Mouse (Mus musculus): ENCODE measurements around the gene Rnf223.

The Rnf223 gene

GRCm38 (mm10) chr4:156108606-156109546 is 21.4 kb upstream of the Rnf223 start:
- TF ChIP-seq GATA4 (IDR thresholded peaks at IDR 0.05; ENCODE audit: insufficient replicate concordance, low read length) = no peak

DNA sequence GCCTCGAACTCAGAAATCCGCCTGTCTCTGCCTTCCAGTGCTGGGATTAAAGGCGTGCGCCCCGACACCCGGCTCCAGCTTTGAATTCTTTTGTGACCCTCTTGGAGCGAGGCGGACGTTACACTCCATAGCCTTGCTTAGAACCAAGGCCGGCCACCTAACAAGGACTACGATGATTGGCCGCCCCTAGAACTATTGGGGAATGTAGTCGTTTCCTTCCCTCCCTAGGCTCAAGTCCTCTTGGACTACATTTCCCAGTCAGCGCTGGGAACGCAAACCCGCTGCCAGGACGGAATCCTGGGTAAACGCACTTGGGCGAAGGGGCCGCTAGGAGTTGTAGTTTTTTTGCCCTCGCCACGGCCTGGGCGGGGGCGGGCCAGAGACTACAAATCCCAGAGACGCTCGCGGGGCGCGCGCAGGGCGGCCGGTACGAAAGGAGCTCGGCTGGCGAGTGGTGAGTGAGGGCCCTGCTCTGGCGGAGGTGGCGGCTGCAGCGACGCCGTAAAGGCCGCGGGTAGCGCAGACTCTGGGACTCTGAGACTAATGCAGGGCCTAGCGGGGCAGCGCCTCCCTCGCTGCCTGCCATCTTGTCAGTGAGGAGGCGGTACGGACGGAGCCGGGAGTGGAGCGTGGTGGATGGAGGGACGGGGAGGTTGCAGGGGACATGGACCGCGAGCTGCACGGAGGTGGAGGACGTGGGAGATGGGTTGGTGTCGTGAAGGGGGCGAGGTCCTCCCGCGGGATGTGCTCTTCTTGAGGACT is 20.6 kb upstream of the Rnf223 start, which contains the start of gene 9430015G10Rik:
Gene 9430015G10Rik (plus strand): TSS at position 413 of the 762 bp plus-strand sequence.
- no peak for TF ChIP-seq GATA4 (IDR thresholded peaks at IDR 0.05; ENCODE audit: insufficient replicate concordance, low read length)

GRCm38 (mm10) chr4:156124077-156124476 is 6.2 kb upstream of the Rnf223 start:
- no peak for TF ChIP-seq GATA4 (IDR thresholded peaks at IDR 0.05; ENCODE audit: insufficient replicate concordance, low read length)

- no peak for TF ChIP-seq GATA4 (IDR thresholded peaks at IDR 0.05; ENCODE audit: insufficient replicate concordance, low read length)
These were observed 4.9 kb upstream of the Rnf223 start for GRCm38 (mm10) chr4:156125393-156125792.

DNA sequence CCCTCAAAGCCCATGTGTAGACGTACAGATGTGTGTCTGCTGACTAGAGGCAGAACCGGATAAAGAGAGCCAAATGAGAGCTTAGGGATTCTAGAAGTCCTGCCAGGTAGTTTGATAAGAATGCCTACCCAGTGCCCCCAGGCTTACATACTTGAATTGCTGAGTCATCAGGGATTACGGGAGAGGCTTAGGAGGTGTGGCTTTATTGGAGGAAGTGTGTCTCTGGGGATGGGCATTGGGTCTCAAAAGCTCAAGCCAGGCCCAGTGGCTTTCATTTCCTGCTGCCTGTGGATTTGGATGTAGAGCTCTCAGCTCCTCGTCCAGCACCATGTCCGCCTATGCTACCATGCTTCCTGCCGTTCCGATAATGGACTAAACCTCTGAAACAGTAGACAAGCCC is 3.5 kb upstream of the Rnf223 start:
- TF ChIP-seq GATA4 (IDR thresholded peaks at IDR 0.05; ENCODE audit: insufficient replicate concordance, low read length) = no peak

GRCm38 (mm10) chr4:156128746-156129145 is 1.6 kb upstream of the Rnf223 start:
- no peak for TF ChIP-seq GATA4 (IDR thresholded peaks at IDR 0.05; ENCODE audit: insufficient replicate concordance, low read length)

DNA sequence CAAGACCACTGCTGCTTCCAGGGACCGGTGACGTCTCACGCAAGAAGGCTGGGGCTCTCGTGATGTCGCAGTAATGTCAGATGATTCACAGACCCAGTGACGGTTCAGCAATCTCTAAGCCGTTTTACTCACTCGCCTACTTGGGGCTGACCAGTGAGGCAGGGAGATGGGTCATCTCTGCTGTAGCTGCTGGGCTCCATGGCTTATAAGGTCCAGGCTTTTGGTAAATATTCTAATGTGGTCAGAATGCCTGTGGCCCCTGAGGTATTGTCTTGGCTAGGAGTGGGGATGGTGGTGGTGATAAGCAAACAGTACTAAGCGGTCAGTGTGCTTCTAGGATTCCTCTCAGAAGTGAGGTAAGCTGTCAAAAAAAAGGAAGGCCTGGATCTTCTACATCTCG is 627 bp downstream of the Rnf223 start:
- no peak for TF ChIP-seq GATA4 (IDR thresholded peaks at IDR 0.05; ENCODE audit: insufficient replicate concordance, low read length)

DNA sequence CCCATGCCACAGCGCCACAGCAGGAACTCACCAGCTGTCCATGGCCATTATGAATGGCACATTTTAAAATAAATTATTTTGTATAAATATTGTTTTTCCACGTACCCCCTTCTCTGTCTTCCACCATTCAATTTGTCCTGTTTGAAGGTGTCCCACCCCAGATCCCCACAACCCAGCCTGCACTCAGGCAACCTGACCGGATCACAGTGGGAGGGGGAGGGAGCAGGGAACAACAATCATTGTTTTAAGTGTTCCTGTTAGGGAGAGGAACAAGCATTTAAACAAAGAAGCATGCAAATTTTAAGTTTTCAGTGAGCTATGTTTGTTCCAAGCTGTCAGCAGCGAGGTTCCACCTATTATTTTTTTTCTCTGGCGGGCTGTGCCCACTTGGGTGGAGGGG is 3.0 kb downstream of the Rnf223 start:
- TF ChIP-seq GATA4 (IDR thresholded peaks at IDR 0.05; ENCODE audit: insufficient replicate concordance, low read length) = no peak

- no peak for TF ChIP-seq GATA4 (IDR thresholded peaks at IDR 0.05; ENCODE audit: insufficient replicate concordance, low read length)
These were observed 3.8 kb downstream of the Rnf223 start for GRCm38 (mm10) chr4:156133943-156134605.

- no peak for TF ChIP-seq GATA4 (IDR thresholded peaks at IDR 0.05; ENCODE audit: insufficient replicate concordance, low read length)
These were observed 4.8 kb downstream of the Rnf223 start for GRCm38 (mm10) chr4:156135112-156135511.

- TF ChIP-seq GATA4 (IDR thresholded peaks at IDR 0.05; ENCODE audit: insufficient replicate concordance, low read length) = no peak
These were observed 5.5 kb downstream of the Rnf223 start for GRCm38 (mm10) chr4:156135801-156136200.

DNA sequence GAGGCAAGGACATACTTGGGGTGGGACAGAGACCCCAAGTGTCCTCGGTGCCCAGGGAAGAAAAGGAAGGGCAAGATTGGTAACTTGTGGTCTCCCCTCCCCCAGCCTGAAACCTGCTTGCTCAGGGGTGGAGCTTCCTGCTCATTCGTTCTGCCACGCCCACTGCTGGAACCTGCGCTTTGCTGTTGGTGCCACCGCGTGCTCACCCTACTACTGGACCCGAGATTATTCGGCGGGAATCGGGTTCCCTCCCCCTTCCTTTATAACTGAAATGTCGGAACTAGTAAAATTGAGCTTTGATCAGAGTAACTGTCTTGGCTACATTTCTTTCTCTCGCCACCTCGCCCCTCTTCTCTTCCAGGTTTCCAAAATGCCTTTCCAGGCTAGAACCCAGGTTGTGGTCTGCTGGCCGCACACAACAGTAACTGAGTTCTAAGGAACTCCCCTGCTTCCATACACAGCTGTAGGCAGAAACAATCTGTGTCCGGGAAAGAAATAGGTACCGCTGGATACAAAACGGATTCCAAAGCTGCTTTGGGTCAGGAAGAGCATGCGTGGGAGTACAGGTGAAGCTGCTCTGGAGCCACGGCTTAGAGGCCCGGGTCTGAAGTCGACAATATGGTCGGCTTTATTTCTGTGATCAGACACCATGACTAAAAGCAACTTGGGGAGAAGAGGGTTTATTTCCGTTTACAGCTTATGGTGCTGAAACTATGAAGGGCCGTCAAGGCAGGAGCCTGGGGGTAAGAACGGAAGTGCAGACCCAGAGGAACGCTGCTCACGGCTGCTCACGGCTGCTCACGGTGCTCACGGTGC is 6.2 kb downstream of the Rnf223 start:
- TF ChIP-seq GATA4 (IDR thresholded peaks at IDR 0.05; ENCODE audit: insufficient replicate concordance, low read length) = no peak

DNA sequence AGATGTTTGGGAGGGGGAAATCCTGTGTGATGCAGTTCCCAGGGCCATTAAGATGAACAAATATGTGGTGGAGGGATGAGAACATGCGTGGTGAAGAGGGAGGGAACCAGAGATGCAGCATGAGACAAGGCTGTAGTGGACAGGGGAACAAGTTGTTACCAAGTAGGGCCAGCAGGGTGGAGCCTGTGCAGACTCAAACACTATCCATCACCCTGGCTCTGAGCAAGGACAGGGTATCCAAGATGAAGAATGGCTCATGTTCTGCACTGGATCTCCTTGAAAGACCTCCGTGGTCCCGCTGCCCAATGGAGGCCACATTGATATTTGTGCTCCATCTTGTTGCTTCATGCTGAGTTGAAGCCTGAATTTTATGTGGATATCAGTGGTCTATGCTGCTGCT is 24.5 kb downstream of the Rnf223 start:
- no peak for TF ChIP-seq GATA4 (IDR thresholded peaks at IDR 0.05; ENCODE audit: insufficient replicate concordance, low read length)

- TF ChIP-seq GATA4 (IDR thresholded peaks at IDR 0.05; ENCODE audit: insufficient replicate concordance, low read length) = no peak
These were observed 36.2 kb downstream of the Rnf223 start for GRCm38 (mm10) chr4:156166477-156166876.

DNA sequence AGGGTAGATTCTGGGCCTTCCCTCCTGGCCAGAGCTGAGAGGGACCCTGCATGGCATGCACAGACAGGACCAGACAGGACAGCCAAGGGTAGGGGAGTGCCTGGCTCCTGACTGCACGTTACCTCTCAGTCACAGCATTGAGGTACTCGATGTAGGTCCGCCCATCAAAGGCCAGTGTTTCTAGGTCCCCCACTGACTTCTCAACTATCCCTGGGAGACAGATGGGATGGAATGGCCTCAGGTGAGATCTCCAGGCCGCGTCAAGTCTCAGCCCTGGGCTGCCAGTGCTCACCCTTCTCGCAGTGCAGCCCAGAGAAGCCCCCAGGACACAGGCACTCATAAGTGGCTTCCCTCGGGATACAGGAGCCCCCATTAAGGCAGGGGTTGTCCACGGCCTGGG is 38.3 kb downstream of the Rnf223 start:
- TF ChIP-seq GATA4 (IDR thresholded peaks at IDR 0.05; ENCODE audit: insufficient replicate concordance, low read length) = no peak
